Mouse (Mus musculus) splenic B cell, adult 2 months (primary cell): ENCODE measurements at regions not wholly inside any gene's neighbourhood (a gene's known extent, or its start where the extent isn't known, plus 50 kb on each side); places are given as distances from the start of the nearest gene placed in this dataset.

Experiments used
- DNase-seq: peaks from one replicate; pipeline ENCODE4 v3.0.0-alpha.2; 2011; ENCODE audit warnings: low read depth, low spot score
- H3K27me3 ChIP-seq: 2 replicates; pipeline ENCODE4 v1.6.1; 2012; ENCODE audit warnings: mild to moderate bottlenecking, low read length, moderate library complexity, mixed read lengths; ENCODE audit not compliant: control insufficient read depth, poor library complexity, insufficient read depth, severe bottlenecking
- H3K36me3 ChIP-seq: 2 replicates; pipeline ENCODE4 v1.6.1; 2012; ENCODE audit warnings: mild to moderate bottlenecking, low read length, moderate library complexity, mixed read lengths; ENCODE audit not compliant: control insufficient read depth, poor library complexity, insufficient read depth, severe bottlenecking

GRCm38 (mm10) chr6:31283973-31284372 lies 114.6 kb upstream of the Mkln1 start:
- Histone ChIP-seq H3K36me3 (no peaks in the 10 kb centered on the region), H3K27me3 (no peaks in the 10 kb centered on the region)
- no peak for DNase-seq

GRCm38 (mm10) chr6:31284390-31284789 lies 114.1 kb upstream of the Mkln1 start:
- peak; percentile 32 for DNase-seq

DNA sequence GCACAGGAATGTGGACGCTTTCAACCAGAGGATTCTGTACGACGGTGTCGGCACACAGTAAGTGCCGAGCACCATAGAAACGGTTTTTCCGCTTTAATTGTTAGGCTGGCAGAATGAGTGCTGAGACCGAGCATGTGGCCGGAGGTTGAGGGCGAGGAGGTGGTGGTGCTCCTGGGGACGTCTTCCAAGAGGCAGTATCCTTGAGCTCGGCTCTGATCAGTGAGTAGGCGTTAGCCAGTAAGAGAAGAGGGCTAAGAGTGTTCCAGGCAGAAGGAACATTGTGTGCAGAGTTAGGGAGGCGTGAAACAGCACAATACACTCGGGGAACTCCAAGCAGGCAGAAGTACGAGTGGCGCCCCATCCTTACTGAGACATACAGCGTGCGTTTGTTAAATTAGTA lies 113.5 kb upstream of the Mkln1 start:
- H3K36me3 ChIP-seq, result no peaks in the 10 kb centered on the region
- H3K27me3 ChIP-seq, result no peaks in the 10 kb centered on the region
- no peak for DNase-seq

More at GRCm38 (mm10) chr6:31284390-31284789, 114.1 kb upstream of the Mkln1 start:
- Histone ChIP-seq H3K36me3 (no peaks in the 10 kb centered on the region), H3K27me3 (no peaks in the 10 kb centered on the region)

DNA sequence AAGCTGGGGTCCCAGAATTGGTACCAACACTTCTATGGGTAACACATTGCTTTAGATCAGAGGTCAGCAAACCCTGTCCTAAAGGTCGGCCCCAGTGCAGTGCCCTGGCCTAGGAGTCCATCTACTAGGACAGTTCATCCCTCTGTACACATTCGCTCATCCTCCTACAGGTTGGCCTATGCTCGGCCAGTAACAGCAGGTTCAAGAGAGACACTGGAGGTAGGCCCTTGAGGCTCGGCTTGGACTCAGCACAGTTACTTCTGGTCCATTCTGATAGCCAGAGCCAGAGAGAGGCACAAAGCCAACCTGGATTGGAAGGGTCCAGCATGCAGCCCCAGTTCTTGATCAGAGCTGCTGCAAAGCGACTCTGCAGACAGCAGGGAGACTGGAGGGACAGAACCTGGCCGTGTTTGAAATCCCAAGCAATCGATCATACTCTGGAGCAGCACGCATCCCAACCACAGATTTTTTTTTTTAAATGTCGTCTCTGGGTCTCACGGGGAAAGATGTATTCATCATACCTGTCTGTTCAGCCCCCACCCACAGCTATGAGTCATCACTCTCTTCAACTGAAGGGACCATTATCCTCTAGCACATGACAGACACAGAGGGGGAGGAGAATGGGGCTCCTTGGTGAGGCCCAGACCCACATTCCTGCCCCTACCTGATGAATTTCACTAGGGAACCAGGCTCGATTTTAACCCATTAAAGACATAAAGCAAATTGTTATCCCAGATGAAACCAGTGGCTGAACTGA lies 112.4 kb upstream of the Mkln1 start:
- H3K27me3 ChIP-seq, result no peaks in the 10 kb centered on the region
- no peaks in the 10 kb centered on the region for H3K36me3 ChIP-seq
- no peak for DNase-seq

- no peak for DNase-seq
- no peaks in the 10 kb centered on the region for H3K27me3 ChIP-seq
Measured at GRCm38 (mm10) chr6:31287176-31287575, 111.4 kb upstream of the Mkln1 start.

DNA sequence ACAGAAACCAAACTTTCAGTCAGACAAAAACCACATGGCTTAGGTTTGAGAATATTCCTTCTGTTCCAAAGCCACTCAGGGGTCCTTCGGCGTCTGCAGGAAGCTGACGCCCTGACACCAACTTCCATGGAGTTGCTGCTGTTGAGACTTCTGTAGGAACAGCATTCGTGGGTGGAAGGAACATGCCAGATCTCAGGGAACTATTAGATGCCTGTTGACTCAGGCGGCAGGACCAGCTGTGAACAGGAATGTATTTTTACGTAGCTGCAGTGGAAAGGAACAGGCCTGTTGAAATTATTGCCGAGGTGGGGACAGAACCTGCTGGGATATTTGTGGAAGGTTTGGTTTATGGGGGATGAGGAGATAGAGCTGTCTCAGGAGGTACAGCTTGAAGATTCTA lies 110.8 kb upstream of the Mkln1 start:
- no peaks in the 10 kb centered on the region for H3K27me3 ChIP-seq
- no peak for DNase-seq
- no peaks in the 10 kb centered on the region for H3K36me3 ChIP-seq

More at GRCm38 (mm10) chr6:31287176-31287575, 111.4 kb upstream of the Mkln1 start:
- no peaks in the 10 kb centered on the region for H3K36me3 ChIP-seq

DNA sequence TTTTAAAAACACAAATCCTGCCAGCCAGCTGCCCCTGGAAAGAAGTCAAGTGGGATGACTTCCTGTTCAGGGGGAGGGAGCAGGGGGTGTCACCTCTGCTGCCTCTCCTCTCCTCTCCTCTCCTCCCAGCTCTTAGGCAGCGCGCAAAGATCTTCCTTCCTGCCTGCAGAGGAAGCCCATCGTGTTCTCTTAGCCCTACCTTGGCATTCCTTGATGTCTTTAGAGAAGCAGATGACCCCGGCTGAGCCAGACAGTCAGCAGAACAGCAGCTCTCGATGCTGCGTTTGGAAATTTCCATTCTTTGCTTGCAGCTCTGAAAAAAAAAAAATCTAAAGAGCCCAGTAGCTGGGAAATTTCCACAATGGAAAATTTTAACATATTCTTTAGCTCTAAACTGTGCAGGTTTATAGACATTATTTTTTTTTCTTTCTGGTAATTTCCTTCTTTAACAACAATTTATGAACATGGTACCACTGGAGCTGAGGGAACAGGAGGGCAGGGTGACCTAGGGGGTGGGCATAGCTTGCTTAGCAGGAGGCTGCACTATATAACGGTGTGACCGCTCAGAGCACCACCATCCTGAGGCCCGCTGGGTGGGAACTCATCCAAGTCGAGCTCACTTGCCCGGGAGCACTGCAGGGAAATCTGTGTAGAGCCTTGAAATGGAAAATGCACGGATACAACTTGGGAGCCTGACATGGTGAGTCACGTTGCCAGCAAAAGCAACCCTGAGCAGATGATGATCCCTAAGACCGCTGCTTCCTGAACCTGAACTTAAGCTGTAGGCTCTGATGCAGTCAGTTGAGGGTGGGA lies 109.9 kb upstream of the Mkln1 start:
- no peak for DNase-seq
- no peaks in the 10 kb centered on the region for H3K36me3 ChIP-seq

DNA sequence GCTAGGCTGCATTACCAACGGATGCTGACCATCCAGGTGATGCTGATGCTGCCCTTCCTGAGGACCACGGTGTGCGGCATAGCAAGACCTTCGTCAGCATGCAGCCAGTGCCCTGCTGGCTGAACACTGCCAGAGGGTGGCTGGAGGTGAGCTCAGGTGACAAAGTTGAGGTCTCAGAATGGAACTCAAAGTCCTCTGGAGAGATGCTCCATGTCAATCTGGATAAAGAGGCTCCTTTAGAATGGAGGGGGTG lies 109.4 kb upstream of the Mkln1 start:
- H3K36me3 ChIP-seq, result no peaks in the 10 kb centered on the region
- no peaks in the 10 kb centered on the region for H3K27me3 ChIP-seq
- no peak for DNase-seq

More for the DNA sequence above, 109.9 kb upstream of the Mkln1 start:
- H3K27me3 ChIP-seq, result no peaks in the 10 kb centered on the region

- no peaks in the 10 kb centered on the region for H3K27me3 ChIP-seq
- H3K36me3 ChIP-seq, result no peaks in the 10 kb centered on the region
- no peak for DNase-seq
Measured at GRCm38 (mm10) chr6:31292081-31292480, 106.5 kb upstream of the Mkln1 start.

DNA sequence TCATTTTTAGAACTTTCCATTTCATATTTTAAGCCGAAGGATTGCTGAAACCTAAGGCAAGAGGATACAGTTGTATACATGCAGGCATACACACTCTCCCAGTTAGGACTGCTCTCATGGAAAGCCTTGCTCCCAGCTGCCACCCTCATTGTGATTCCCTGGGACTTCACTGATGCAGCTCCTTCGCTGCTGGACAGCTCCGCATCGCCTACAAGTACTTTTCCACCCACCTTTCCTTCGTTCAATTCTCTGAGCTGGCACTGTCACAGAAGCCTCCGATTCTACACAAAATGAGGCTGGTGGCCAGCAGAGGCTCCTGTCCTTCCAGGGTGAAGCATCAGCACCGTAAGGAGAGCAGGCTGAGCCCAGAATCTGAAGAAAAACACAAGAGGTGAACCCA lies 105.5 kb upstream of the Mkln1 start:
- no peak for DNase-seq
- H3K36me3 ChIP-seq, result no peaks in the 10 kb centered on the region
- no peaks in the 10 kb centered on the region for H3K27me3 ChIP-seq

DNA sequence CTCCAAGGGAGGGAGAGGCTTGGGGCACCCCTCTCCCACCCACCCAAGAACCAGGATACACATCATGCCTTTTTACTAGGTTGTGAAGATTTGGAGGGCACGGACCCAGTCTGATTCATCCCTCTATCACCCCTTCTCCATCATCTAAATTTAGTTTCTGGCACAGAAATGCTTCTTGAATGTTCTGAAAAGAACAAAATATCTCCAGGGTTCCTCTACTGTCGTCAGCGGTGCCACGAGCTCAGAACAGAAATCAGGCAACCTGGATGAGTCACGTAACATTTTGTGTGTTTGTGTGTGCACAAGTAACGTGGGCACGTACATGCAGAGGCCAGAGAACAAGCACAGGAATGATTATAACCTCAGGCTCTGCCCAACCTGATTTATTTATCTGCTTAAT lies 99.1 kb upstream of the Mkln1 start:
- H3K36me3 ChIP-seq, result no peaks in the 10 kb centered on the region
- H3K27me3 ChIP-seq, result no peaks in the 10 kb centered on the region
- DNase-seq, result no peak

GRCm38 (mm10) chr6:31305736-31306135 lies 92.8 kb upstream of the Mkln1 start:
- DNase-seq, result no peak
- H3K36me3 ChIP-seq, result no peaks in the 10 kb centered on the region
- no peaks in the 10 kb centered on the region for H3K27me3 ChIP-seq

GRCm38 (mm10) chr6:31307047-31307633 lies 91.4 kb upstream of the Mkln1 start:
- Histone ChIP-seq H3K36me3 (no peaks in the 10 kb centered on the region), H3K27me3 (no peaks in the 10 kb centered on the region)
- no peak for DNase-seq

DNA sequence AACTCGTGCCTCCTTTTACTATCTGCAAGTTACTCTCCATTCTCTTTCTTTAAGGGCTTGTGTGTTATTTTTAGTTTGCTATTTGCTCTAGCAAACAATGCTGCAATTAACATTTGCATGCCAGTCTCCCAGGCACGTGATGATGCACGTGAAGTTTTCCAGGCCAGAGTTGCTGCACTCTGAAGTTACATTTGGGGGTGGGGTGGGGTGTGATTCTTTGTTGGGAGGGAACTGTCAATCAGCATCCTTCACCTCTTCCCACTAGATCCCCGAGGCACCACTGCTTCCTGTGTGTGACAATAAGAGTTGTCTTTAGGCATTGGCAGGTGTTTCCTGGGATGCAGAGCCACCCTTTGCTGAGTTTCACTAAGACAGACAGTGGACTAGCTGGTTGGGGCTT lies 90.6 kb upstream of the Mkln1 start:
- DNase-seq, result no peak
- no peaks in the 10 kb centered on the region for H3K27me3 ChIP-seq
- H3K36me3 ChIP-seq, result no peaks in the 10 kb centered on the region

- no peaks in the 10 kb centered on the region for H3K36me3 ChIP-seq
- H3K27me3 ChIP-seq, result no peaks in the 10 kb centered on the region
- DNase-seq, result no peak
Measured at GRCm38 (mm10) chr6:31310660-31311059, 87.9 kb upstream of the Mkln1 start.
